Mouse (Mus musculus): ENCODE measurements around the gene Lyzl4. TPM values are rescaled to one million over a fixed set of nuclear protein-coding genes. Genes with fewer than 3 reads are reported as not detected.

Gene Lyzl4
- polyA plus RNA-seq, 1 experiment, result 0.31 TPM

DNA sequence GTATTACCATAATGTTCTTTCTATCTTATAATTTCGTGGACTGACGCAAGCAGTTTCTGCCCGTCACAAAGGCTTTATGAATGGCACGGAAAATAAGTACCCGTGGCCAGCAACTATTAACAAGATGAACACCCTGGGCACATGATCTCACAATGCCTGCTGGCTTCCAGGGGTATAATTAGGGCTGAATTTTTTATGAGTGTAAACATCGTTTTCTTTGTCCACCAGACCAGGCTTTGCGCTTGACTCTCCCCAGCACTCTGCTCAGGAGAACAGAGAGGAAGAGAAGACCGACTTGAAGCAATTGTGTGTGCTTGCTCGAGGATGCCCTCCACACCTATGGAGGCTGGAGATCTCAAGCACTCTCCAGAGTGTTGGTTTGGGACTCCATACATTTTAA, 109.3 kb downstream of the Lyzl4 start:
- WGBS, result 90% methylated on average over 9 of the region's 9 CpGs
- Histone ChIP-seq H3K27me3 (ENCODE audit: control insufficient read depth, insufficient read depth, low read length) (no peaks in the 10 kb centered on the region), H3K36me3 (ENCODE audit: control insufficient read depth, insufficient read depth, low read length) (no peaks in the 10 kb centered on the region), H3K4me1 (replicated peaks; ENCODE audit: control insufficient read depth, insufficient read depth, low read length) (no peaks in the 10 kb centered on the region), H3K4me3 (ENCODE audit: control insufficient read depth, insufficient read depth, low read length) (no peak overlapping the region), H3K27ac (ENCODE audit: control insufficient read depth, insufficient read depth, low read length) (no peak overlapping the region)
- TF ChIP-seq POLR2A (IDR thresholded peaks at IDR 0.05; ENCODE audit: control insufficient read depth, extremely low read depth, insufficient read depth, low read length, poor library complexity) (no peak), CTCF (IDR thresholded peaks at IDR 0.05; ENCODE audit: borderline replicate concordance, control insufficient read depth, extremely low read depth, insufficient read depth, low read length, poor library complexity) (no peak)
- no peak for DNase-seq

DNA sequence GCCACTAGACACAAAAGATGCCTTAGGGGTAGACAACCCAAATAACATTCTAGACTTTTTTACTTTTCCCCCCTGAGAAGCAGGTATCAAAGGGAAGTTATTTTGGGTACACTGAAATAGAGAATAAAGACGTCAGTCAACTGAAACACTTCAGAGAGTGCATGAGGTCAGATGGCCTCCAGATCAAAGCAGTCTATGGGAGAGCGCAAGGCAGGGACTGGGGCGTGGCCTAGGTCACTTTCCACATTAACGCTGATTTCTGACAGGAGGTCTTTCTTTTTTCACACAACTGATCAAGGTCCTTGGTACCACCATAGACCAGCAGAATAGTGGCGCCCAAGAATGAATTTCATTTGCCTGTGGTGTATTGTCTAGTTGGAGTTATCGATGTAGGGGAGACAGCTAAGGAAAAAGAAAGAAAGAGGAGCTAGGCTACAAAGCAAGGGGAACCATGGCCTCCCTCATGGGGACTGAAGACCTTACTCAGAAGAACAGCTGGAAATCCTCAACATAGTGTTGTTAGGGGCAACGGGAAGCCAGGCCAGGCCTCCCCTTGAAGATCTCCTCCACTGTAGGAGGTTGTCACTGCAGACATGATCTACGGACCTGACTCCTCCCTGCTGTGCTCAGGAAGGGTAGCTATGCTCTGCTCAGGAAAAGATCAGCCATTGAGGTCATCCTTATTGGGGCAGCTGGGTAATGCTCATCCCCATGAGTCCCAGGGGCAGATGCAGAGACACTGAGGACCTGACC, 113.1 kb downstream of the Lyzl4 start:
- H3K27me3 ChIP-seq (ENCODE audit: control insufficient read depth, insufficient read depth, low read length), result no peaks in the 10 kb centered on the region
- WGBS, result 88% methylated on average over 8 of the region's 8 CpGs
- no peak for DNase-seq
- TF ChIP-seq POLR2A (IDR thresholded peaks at IDR 0.05; ENCODE audit: control insufficient read depth, extremely low read depth, insufficient read depth, low read length, poor library complexity) (no peak), CTCF (IDR thresholded peaks at IDR 0.05; ENCODE audit: borderline replicate concordance, control insufficient read depth, extremely low read depth, insufficient read depth, low read length, poor library complexity) (no peak)
- no peaks in the 10 kb centered on the region for H3K36me3 ChIP-seq (ENCODE audit: control insufficient read depth, insufficient read depth, low read length)
- H3K4me1 ChIP-seq (replicated peaks; ENCODE audit: control insufficient read depth, insufficient read depth, low read length), result no peaks in the 10 kb centered on the region
- H3K4me3 ChIP-seq (ENCODE audit: control insufficient read depth, insufficient read depth, low read length), result no peak overlapping the region
- no peak overlapping the region for H3K27ac ChIP-seq (ENCODE audit: control insufficient read depth, insufficient read depth, low read length)

Other genes starting within 250 kb of the Lyzl4 start
- 7.0 and 7.7 TPM in 2 replicates for gene Cck, start 146.4 kb downstream of the Lyzl4 start, polyA plus RNA-seq (2012; rRNA removed)
- gene Vipr1, start 620 bp upstream of the Lyzl4 start, polyA plus RNA-seq (2012; rRNA removed), result 6.5 and 7.0 TPM in 2 replicates
- gene Sec22c, start 63.4 kb upstream of the Lyzl4 start, polyA plus RNA-seq (2012; rRNA removed), result 43.6 and 49.2 TPM in 2 replicates
- 18.2 and 28.4 TPM in 2 replicates for gene Ss18l2, start 68.2 kb upstream of the Lyzl4 start, polyA plus RNA-seq (2012; rRNA removed)
- 93.3 and 95.4 TPM in 2 replicates for gene Nktr, start 77.1 kb upstream of the Lyzl4 start, polyA plus RNA-seq (2012; rRNA removed)
- gene Zfp651, start 117.2 kb upstream of the Lyzl4 start, polyA plus RNA-seq (2012; rRNA removed), result 6.9 and 12.2 TPM in 2 replicates
- gene Klhl40, start 135.5 kb upstream of the Lyzl4 start, polyA plus RNA-seq (2012; rRNA removed), result 0.89 and 0.93 TPM in 2 replicates
- gene Hhatl, start 150.4 kb upstream of the Lyzl4 start, polyA plus RNA-seq (2012; rRNA removed), result 1.1 and 12.5 TPM in 2 replicates
- 0.18 and 0.34 TPM in 2 replicates for gene Ccdc13, start 197.4 kb upstream of the Lyzl4 start, polyA plus RNA-seq (2012; rRNA removed)
- 9.1 and 17.6 TPM in 2 replicates for gene Higd1a, start 216.3 kb upstream of the Lyzl4 start, polyA plus RNA-seq (2012; rRNA removed)

Data from thymus, adult 2 months (tissue).